Mouse (Mus musculus) lung, postnatal 0 days (tissue): ENCODE measurements at regions not wholly inside any gene's neighbourhood (a gene's known extent, or its start where the extent isn't known, plus 50 kb on each side); places are given as distances from the start of the nearest gene placed in this dataset.

ENCODE experiments used
- ATAC-seq: fragments of 200-750 bp; cut with Nextera tagmentation; 2 replicates; pipeline ENCODE4 v1.8.0; 2017; ENCODE audit warnings: moderate library complexity
- DNase-seq: peaks from one replicate; pipeline ENCODE4 v3.0.0-alpha.2; 2016; ENCODE audit warnings: low spot score
- H3K27ac ChIP-seq: fragments of 300-500 bp; sonication (generic); 2 replicates; pipeline ENCODE4 v1.5.1; 2014; ENCODE audit warnings: antibody characterized with exemption, mild to moderate bottlenecking, low read length, mixed read lengths
- H3K27me3 ChIP-seq: fragments of 300-500 bp; sonication (generic); replicated peaks from 2 replicates; pipeline ENCODE4 v1.6.1; 2014; ENCODE audit warnings: low read length, mixed read lengths; ENCODE audit not compliant: insufficient read depth
- H3K36me3 ChIP-seq: fragments of 300-500 bp; sonication (generic); 2 replicates; pipeline ENCODE4 v1.6.1; 2014; ENCODE audit warnings: low read length, mixed read lengths; ENCODE audit not compliant: insufficient read depth
- H3K4me1 ChIP-seq: fragments of 300-500 bp; sonication (generic); 2 replicates; pipeline ENCODE4 v1.6.1; 2014; ENCODE audit warnings: antibody characterized with exemption, low read depth, low read length, mixed read lengths; ENCODE audit not compliant: insufficient read depth
- H3K4me2 ChIP-seq: fragments of 300-500 bp; sonication (generic); replicated peaks from 2 replicates; pipeline ENCODE4 v1.6.1; 2014; ENCODE audit warnings: low read depth, mild to moderate bottlenecking, low read length, moderate library complexity, mixed read lengths
- H3K4me3 ChIP-seq: fragments of 300-500 bp; sonication (generic); 2 replicates; pipeline ENCODE4 v1.5.1; 2014; ENCODE audit warnings: low read depth, low read length
- H3K9ac ChIP-seq: fragments of 300-500 bp; sonication (generic); replicated peaks from 2 replicates; pipeline ENCODE4 v1.6.1; 2014; ENCODE audit warnings: low read depth, mild to moderate bottlenecking
- H3K9me3 ChIP-seq: fragments of 300-500 bp; sonication (generic); 2 replicates; pipeline ENCODE4 v1.6.1; 2016; ENCODE audit warnings: low read length, mixed read lengths
- CTCF ChIP-seq: IDR thresholded peaks from 2 replicates; pipeline ENCODE4 v1.5.1; 2016; ENCODE audit warnings: antibody characterized with exemption, mild to moderate bottlenecking
- EP300 ChIP-seq: IDR thresholded peaks from 2 replicates; pipeline ENCODE4 v1.6.1; 2016; ENCODE audit warnings: antibody characterized with exemption, mild to moderate bottlenecking, control low read depth
- WGBS: fragments of 180-500 bp; shearing (Covaris S2); extraction: QIAGEN DNeasy Blood & Tissue Kit; methylation state at CpG from one replicate; pipeline ENCODE4 v1.1.7; 2014; 5-methylcytosine and 5-hydroxymethylcytosine counted together

DNA sequence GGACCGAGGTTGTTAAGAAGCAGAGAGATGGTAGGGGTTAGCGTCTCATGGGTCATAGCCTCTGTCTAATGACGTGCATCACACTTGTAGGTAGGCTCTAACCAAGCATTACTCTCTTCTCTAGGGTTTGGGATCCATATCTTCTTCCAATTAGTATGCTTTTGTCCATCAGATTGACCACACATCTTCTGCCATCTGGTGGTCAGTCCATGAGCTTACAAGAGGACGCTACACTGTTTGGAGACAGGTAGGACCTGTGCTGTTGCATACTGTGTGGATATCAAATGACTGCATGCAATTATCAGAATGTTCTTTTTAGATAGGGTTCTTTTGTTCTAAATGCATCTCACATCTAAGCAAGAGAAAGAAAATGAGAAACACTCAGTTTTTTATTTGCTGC lies 54.6 kb upstream of the Nxph1 start:
- Histone ChIP-seq H3K4me2 (no peak overlapping the region), H3K9ac (no peak overlapping the region), H3K4me3 (no peak overlapping the region), H3K36me3 (no peaks in the 10 kb centered on the region), H3K9me3 (no peaks in the 10 kb centered on the region), H3K27ac (no peak overlapping the region), H3K4me1 (no peaks in the 10 kb centered on the region), H3K27me3 (no peaks in the 10 kb centered on the region)
- TF ChIP-seq CTCF (peak; percentile 35), EP300 (no peak)
- ATAC-seq (no peak), DNase-seq (no peak)
- WGBS: 64% methylated on average over 4 of the region's 4 CpGs

- DNase-seq (no peak), ATAC-seq (no peak)
- Histone ChIP-seq H3K27me3 (no peaks in the 10 kb centered on the region), H3K4me1 (no peaks in the 10 kb centered on the region), H3K4me2 (no peak overlapping the region), H3K9ac (no peak overlapping the region), H3K27ac (no peak overlapping the region), H3K36me3 (no peaks in the 10 kb centered on the region), H3K4me3 (no peak overlapping the region), H3K9me3 (no peaks in the 10 kb centered on the region)
- 78% methylated on average over 4 of the region's 4 CpGs for WGBS
- TF ChIP-seq CTCF (no peak), EP300 (no peak)
Observed at GRCm38 (mm10) chr6:8896097-8896496, 52.1 kb upstream of the Nxph1 start.

DNA sequence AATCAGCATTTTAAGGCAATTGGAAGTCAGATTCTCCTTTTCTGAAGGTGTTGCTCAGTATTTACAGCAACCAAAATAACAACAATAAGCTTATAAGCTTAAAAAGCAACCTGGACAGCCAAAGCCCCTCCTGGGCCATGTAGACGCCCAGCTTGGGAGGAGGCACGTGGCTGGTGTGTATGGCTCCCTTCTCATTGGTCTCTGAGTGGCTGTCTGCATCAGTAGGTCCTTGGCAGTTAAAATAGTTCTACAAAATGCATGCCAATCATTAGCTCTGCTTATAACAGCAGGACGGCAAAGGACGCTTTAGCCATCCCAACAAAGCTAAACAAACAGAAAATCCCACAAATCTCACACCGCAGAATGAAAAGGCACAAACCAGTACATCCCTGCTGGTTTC lies 51.4 kb upstream of the Nxph1 start:
- Histone ChIP-seq H3K4me3 (no peak overlapping the region), H3K9me3 (no peaks in the 10 kb centered on the region), H3K27ac (no peak overlapping the region), H3K4me1 (no peaks in the 10 kb centered on the region), H3K4me2 (no peak overlapping the region), H3K36me3 (no peaks in the 10 kb centered on the region), H3K27me3 (no peaks in the 10 kb centered on the region), H3K9ac (no peak overlapping the region)
- no peak for ATAC-seq
- no peak for DNase-seq
- TF ChIP-seq EP300 (no peak), CTCF (no peak)
- 49% methylated on average over 5 of the region's 5 CpGs for WGBS

GRCm38 (mm10) chr6:8897334-8897733 lies 50.9 kb upstream of the Nxph1 start:
- H3K4me2 ChIP-seq: no peak overlapping the region
- H3K36me3 ChIP-seq: no peaks in the 10 kb centered on the region
- no peaks in the 10 kb centered on the region for H3K4me1 ChIP-seq
- H3K27me3 ChIP-seq: no peaks in the 10 kb centered on the region
- no peak overlapping the region for H3K27ac ChIP-seq
- H3K9ac ChIP-seq: no peak overlapping the region
- DNase-seq (no peak), ATAC-seq (no peak)
- no peak overlapping the region for H3K4me3 ChIP-seq
- 70% methylated on average over 7 of the region's 7 CpGs for WGBS
- no peaks in the 10 kb centered on the region for H3K9me3 ChIP-seq
- TF ChIP-seq EP300 (no peak), CTCF (no peak)

DNA sequence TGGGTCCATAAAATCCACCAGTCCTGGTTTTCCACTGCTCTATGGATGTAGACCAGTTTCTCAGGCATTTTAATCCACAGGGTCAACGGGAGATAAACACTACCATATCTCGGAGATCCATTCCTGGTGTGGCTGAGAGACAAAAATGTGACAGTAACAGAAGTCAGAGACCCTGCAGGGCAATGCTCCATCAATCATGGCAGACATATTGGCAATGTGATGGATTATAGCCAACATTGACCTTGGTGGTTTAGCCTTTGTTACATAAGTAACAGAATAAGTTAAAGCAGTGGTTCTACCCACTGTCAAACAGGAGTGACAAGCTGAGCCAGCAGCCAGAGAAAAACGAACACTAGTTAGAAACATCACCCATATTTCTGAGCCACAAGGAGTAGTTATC lies 50.0 kb upstream of the Nxph1 start:
- DNase-seq: no peak
- no peak overlapping the region for H3K27ac ChIP-seq
- no peaks in the 10 kb centered on the region for H3K36me3 ChIP-seq
- no peak for TF ChIP-seq EP300
- no peak for TF ChIP-seq CTCF
- H3K9ac ChIP-seq: no peak overlapping the region
- H3K4me1 ChIP-seq: no peaks in the 10 kb centered on the region
- WGBS: 19% methylated on average over 3 of the region's 3 CpGs
- H3K4me3 ChIP-seq: no peak overlapping the region
- H3K4me2 ChIP-seq: no peak overlapping the region
- no peaks in the 10 kb centered on the region for H3K27me3 ChIP-seq
- ATAC-seq: no peak
- H3K9me3 ChIP-seq: no peaks in the 10 kb centered on the region
